Mouse (Mus musculus): ENCODE results near the gene Lrrc26. TPM values are rescaled to one million over a fixed set of nuclear protein-coding genes. Genes with fewer than 3 reads are reported as not detected.

The Lrrc26 gene
- not detected for polyA plus RNA-seq (2017; shearing (Covaris generic))

DNA sequence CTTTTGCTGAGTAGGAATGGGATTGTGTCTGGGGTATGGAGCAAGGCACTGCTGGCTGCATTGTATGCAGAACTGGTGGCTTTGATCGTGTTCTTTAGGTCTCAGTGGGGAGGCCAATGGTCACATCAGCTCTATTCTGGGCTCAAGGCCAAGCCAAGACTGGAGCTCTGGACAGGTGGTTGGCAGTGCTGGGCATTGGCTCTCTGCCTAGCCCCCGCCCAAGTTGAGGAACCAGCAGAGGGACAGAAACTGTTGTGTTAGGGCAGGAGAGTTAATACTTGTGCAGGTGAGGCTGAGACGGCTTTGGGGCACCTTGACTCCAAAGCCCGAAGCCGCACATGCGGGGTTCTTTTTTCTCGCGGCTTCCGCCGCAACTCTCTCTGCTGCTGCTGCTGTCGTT lies at the start of gene Lrrc26:
Gene Lrrc26, plus strand, starts transcription at position 265 of the 400 bp plus-strand sequence.

DNA sequence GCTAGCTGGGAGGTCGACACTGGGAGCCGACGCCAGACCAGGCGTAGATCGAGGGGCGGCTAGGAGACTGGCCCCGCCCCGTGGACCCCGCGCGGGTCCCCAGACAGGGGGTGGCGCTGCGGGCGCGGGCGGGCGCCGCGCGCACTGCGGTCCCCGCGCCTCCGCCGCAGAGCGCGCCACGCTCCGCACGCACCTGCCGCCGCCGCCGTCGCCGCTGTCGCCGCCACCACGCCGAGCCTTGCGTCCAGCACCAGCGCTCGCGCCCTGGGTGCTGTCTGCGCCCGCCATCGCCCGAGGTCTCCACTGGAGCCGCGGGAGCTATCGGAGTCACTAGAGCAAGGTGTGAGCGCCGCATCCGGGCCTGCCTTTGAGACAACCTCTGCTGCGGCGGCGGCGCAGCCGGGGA lies 47.6 kb upstream of the Lrrc26 start, which contains the start of the genes Rnf208 and Cysrt1:
Gene Rnf208, plus strand, starts transcription at position 155 of the 406 bp plus-strand sequence.
Gene Cysrt1, minus strand, starts transcription at position 352 of the 406 bp plus-strand sequence.

DNA sequence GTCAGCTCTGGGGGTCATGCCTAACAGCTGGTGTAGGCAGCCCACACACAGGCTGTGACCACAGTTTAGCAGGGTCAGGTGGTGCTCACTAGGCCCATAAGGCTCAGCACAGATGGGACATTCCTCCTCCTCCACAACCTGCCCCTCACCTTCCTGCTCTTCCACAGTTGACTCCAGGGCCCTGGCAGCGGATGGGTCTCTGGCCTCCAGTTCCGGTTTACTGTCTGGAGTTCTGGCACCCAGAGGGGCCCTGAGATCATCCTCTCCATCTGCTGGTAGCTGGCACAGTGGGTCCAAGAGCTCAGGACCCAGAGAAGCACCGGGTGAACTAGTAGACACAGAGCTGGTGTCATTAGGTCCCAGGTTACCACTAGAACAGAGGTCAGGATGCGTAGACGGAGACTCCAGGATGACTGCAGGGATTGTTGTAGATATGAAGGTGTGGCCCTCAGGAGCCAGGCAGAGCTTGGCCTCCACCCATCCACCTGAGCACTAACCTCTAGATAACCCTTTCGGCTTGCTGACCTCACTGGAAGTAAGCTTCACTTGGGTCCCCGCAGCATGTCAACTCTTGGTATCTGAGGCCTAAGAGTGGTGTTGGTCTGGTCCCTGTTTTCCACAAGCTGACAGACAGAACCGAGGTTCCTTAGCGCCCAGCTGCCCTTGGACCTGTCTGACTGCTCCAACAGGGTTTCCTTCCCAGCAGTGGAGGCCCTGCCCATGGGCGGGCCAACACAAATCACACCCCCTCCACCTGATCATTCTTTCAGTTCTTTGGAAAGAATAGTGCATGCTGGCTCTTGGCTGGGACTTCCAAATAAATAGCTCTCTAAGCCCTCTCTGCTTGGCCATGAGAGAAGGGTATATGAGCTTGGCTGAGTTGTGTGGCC lies 43.3 kb upstream of the Lrrc26 start, which contains the start of gene AL732309.1:
Gene AL732309.1, minus strand, starts transcription at position 681 of the 890 bp plus-strand sequence.

DNA sequence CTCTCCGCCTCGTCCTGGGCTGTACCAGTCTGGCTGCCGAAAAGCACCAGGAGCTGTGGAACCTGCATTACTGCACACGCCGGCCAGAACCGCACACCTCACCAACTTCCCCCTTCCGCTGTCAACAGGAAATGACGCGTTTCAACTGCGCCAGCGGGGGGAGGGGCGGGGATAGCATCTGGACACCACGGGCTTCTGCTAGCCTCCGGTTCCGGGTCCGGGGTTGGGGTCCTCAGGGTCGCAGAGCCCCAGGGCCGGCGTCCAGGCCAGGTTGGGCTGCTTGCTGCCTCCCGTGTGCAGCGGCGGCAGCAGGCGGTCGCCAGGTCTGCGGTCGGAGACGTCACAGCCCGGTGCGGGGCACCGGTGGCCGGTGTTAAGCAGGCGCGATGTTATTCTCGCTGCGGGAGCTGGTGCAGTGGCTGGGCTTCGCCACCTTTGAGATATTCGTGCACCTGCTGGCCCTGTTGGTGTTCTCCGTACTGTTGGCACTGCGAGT lies 34.4 kb upstream of the Lrrc26 start, which contains the start of gene Tmem203:
Gene Tmem203, plus strand, starts transcription at position 156 of the 496 bp plus-strand sequence.

DNA sequence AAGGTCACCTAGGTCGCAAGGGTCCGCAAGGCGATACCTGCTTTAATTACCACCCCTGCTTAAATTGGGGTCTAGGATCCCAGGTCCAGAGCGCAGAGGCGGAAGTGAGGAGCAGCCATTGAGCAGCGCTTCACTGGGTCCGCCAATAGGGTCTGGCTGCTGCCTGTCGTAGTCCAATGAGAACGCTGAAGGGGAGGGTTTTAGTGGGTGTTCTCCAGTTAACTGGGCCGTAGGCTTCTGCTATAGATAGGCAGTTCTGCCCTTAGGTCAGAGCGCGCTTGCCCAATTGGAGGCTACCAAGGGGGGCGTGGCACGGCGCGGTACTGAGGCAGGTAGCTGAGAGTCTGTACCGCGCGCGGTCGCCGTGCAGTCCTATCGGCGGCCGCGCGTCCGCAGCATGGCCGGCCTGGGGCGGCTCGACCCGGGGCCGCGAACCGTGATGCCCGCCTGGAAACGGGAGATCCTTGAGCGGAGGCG lies 27.4 kb upstream of the Lrrc26 start, which contains the start of gene Tprn:
Gene Tprn, plus strand, starts transcription at position 328 of the 477 bp plus-strand sequence.

DNA sequence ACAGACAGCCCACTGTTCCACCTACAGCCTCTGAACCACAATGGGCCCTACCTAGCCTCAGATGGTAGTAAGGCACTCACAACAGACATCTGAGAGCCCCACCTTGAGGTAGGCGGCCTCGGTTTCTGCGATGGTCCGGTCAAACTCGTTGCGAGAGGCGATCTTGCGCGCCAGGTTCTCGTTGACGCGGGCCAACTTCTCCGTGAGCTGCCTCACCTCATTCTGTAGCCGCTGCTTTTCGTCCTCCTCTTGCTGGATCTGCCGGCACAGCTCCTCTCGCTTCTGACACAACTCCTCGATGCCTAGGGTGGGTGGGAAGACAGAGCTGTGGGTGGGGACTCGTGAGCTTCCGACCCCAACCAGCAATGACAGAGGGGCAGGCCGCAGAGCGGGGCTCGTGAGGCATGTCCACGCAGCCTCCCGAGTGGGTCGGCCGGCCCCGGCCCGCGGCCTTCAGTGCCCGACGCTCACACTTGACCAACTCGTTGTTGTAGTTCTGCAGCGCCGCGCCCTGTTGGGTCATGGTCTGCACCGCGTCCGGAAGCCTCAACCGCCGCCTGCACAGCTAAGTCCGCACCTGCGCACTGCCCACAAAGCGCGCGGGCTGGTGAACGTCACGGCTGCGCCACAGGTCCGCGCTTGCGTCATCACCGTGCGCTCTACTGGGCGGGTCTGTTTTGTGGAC lies 17.7 kb upstream of the Lrrc26 start, which contains the start of the genes Ssna1 and Anapc2:
Gene Ssna1, minus strand, starts transcription at position 612 of the 685 bp plus-strand sequence.
Gene Anapc2, plus strand, starts transcription at position 652 of the 685 bp plus-strand sequence.

DNA sequence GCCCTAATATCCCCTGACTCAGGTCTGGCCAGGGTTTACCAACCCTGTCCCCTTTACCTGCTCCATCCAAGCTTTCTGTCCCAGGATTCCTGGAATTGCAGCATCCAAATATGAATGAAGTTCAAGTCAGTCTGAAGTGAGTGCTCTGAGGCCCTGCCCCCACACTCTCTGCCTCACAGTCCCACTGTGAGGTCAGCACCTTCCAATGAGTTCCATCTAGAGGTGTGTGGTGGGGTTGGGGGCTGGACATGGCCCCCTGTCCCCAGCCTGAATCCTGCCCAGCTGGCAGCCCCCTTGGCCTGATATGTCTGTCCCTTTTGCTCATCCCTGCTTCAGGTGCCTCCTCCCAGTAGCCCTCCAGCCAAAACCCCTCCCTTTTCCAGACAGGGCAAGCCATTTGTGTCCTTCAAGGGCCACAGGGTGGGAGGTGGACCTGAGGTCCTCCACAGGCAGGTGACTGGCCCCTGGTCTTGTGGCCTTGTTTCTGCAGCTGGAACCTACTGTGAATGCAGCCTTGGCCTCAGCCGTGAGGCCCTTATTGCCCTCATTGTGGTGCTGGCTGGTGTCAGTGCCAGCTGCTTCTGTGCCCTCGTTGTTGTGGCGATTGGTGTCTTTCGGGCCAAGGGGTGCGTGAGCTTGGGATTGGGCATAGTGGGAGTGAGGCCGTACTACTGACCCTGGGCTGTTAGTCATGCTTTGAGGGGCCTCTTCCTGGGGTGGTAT lies 1.6 kb upstream of the Lrrc26 start, which contains the start of gene Tmem210:
Gene Tmem210, plus strand, starts transcription at position 219 of the 723 bp plus-strand sequence.

DNA sequence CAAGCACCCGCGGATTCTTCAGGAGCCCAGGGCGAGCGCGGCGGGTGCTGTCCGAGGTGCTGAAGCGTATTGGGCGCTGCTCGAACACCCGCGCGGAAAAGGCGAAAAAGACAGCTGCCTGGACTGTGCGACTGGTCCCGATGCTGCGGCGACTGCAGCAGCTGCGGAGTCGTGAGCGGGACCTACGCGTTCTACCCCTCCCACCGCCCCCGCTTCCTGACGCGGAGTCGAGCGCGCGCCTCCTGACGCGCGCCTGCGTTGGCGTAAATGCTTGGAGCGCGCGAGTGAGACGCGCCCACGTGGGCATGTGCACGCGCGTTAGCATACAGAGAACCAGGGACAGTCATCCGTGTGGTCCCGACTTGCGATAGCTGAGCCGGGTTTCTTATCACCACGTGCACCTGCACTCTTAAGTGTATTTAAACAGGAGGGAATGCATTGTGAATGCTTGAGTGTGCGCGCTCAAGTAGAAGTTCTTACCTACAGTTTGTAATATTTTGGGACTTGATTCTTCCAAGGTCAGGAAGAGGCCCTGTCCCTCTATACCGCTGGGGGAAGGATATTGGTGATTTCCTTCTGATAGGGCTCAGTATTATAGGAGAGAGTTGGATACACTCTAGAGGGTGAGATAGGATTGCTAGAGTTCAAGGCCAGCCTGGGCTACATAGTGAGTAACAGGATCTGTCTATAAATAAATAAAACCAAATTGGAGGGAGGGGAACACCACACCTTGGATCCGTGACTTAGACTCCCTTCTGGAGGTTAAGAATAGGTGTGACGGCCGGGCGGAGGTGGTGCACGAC lies 29.5 kb downstream of the Lrrc26 start, which contains the start of gene Grin1:
Gene Grin1, minus strand, starts transcription at position 217 of the 803 bp plus-strand sequence.

DNA sequence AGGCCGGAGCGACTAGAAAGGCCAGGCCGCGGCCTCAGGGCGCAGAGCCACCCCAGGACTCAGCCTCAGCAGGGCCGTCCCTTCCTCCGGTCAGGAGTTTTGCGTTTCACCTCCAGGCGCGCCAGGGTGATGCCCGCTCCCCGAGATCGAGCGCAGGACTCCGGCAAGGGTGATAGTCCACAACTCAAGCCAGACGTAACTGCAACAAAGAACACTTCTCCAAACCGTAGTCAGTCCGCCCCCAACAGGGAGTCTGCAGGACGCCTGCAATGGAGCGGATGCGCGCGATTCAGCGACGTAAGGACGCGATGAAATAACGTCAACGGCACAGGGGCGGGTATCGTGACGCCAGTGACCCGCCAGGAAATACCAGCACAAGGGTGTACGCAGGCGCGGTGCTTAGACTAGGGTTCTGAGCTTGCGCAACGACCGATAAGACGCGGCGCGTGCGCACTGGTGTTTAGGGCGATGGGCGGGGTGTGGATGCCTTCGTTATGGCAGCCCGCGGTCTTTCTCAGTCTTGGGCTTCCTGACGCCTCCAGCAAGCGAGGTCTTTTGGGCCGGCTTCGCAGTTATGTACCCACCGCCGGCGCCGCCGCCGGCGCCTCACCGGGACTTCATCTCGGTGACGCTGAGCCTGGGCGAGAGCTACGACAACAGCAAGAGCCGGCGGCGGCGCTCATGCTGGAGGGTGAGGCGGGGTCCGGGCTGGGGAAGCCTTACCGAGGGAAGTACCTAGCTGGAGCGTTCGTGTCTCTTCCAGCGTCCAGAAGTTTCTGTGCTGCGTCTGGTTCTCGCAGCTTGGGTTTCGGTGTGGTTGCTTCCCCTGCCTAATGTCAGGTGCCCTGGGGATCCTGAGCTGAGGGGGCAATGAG lies 42.8 kb downstream of the Lrrc26 start, which contains the start of gene Man1b1:
Gene Man1b1, plus strand, starts transcription at position 53 of the 875 bp plus-strand sequence.

Other genes with a start within 250 kb of the Lrrc26 start
- gene Nsmf, start 235.6 kb upstream of the Lrrc26 start, polyA plus RNA-seq (2017; shearing (Covaris generic)), result 20.8 TPM
- not detected for gene Entpd8, start 209.6 kb upstream of the Lrrc26 start, polyA plus RNA-seq (2017; shearing (Covaris generic))
- not detected for gene Noxa1, start 194.8 kb upstream of the Lrrc26 start, polyA plus RNA-seq (2017; shearing (Covaris generic))
- gene Nrarp, start 109.2 kb upstream of the Lrrc26 start, polyA plus RNA-seq (2017; shearing (Covaris generic)), result 3.0 TPM
- gene Tor4a, start 93.0 kb upstream of the Lrrc26 start, polyA plus RNA-seq (2017; shearing (Covaris generic)), result 20.7 TPM
- 97.1 TPM for gene Nelfb, start 78.4 kb upstream of the Lrrc26 start, polyA plus RNA-seq (2017; shearing (Covaris generic))
- not detected for gene Stpg3, start 75.3 kb upstream of the Lrrc26 start, polyA plus RNA-seq (2017; shearing (Covaris generic))
- gene Fam166a, start 71.2 kb upstream of the Lrrc26 start, polyA plus RNA-seq (2017; shearing (Covaris generic)), result not detected
- 99.9 TPM for gene Tubb4b, start 65.2 kb upstream of the Lrrc26 start, polyA plus RNA-seq (2017; shearing (Covaris generic))
- not detected for gene Slc34a3, start 55.6 kb upstream of the Lrrc26 start, polyA plus RNA-seq (2017; shearing (Covaris generic))
- gene Rnf224, start 53.1 kb upstream of the Lrrc26 start, polyA plus RNA-seq (2017; shearing (Covaris generic)), result not detected
- gene Rnf208, start 47.7 kb upstream of the Lrrc26 start, polyA plus RNA-seq (2017; shearing (Covaris generic)), result 0.37 TPM
- not detected for gene Cysrt1, start 47.5 kb upstream of the Lrrc26 start, polyA plus RNA-seq (2017; shearing (Covaris generic))
- 9.7 TPM for gene AL732309.1, start 43.1 kb upstream of the Lrrc26 start, polyA plus RNA-seq (2017; shearing (Covaris generic))
- gene Tmem203, start 34.5 kb upstream of the Lrrc26 start, polyA plus RNA-seq (2017; shearing (Covaris generic)), result 26.6 TPM
- 24.1 TPM for gene Tprn, start 27.3 kb upstream of the Lrrc26 start, polyA plus RNA-seq (2017; shearing (Covaris generic))
- 81.2 TPM for gene Ssna1, start 17.5 kb upstream of the Lrrc26 start, polyA plus RNA-seq (2017; shearing (Covaris generic))
- gene Anapc2, start 17.4 kb upstream of the Lrrc26 start, polyA plus RNA-seq (2017; shearing (Covaris generic)), result 101 TPM
- gene Tmem210, start 1.8 kb upstream of the Lrrc26 start, polyA plus RNA-seq (2017; shearing (Covaris generic)), result not detected
- not detected for gene Grin1, start 29.3 kb downstream of the Lrrc26 start, polyA plus RNA-seq (2017; shearing (Covaris generic))
- gene Man1b1, start 42.4 kb downstream of the Lrrc26 start, polyA plus RNA-seq (2017; shearing (Covaris generic)), result 26.7 TPM
- 6.7 TPM for gene Dpp7, start 66.4 kb downstream of the Lrrc26 start, polyA plus RNA-seq (2017; shearing (Covaris generic))
- gene Uap1l1, start 75.8 kb downstream of the Lrrc26 start, polyA plus RNA-seq (2017; shearing (Covaris generic)), result 14.2 TPM
- gene Sapcd2, start 82.4 kb downstream of the Lrrc26 start, polyA plus RNA-seq (2017; shearing (Covaris generic)), result not detected
- gene Entpd2, start 106.0 kb downstream of the Lrrc26 start, polyA plus RNA-seq (2017; shearing (Covaris generic)), result not detected
- 0.47 TPM for gene Npdc1, start 109.4 kb downstream of the Lrrc26 start, polyA plus RNA-seq (2017; shearing (Covaris generic))
- gene Fut7, start 133.4 kb downstream of the Lrrc26 start, polyA plus RNA-seq (2017; shearing (Covaris generic)), result not detected
- 44.9 TPM for gene Abca2, start 138.8 kb downstream of the Lrrc26 start, polyA plus RNA-seq (2017; shearing (Covaris generic))
- 5.1 TPM for gene Clic3, start 166.9 kb downstream of the Lrrc26 start, polyA plus RNA-seq (2017; shearing (Covaris generic))
- 74.5 TPM for gene Paxx, start 171.2 kb downstream of the Lrrc26 start, polyA plus RNA-seq (2017; shearing (Covaris generic))
- gene Ptgds, start 180.1 kb downstream of the Lrrc26 start, polyA plus RNA-seq (2017; shearing (Covaris generic)), result not detected
- not detected for gene Lcn12, start 204.0 kb downstream of the Lrrc26 start, polyA plus RNA-seq (2017; shearing (Covaris generic))
- gene Fbxw5, start 210.8 kb downstream of the Lrrc26 start, polyA plus RNA-seq (2017; shearing (Covaris generic)), result 82.7 TPM
- 5.6 TPM for gene C8g, start 211.8 kb downstream of the Lrrc26 start, polyA plus RNA-seq (2017; shearing (Covaris generic))